Mouse (Mus musculus) 416B (cell line): ENCODE measurements around the gene Lancl3.

Experiments used
- DNase-seq: peaks from one replicate; pipeline ENCODE4 v3.0.0; 2011; ENCODE audit warnings: low read depth

Gene Lancl3

GRCm38 (mm10) chrX:9199761-9200371 is at the start of gene Lancl3:
TSS of gene Lancl3 (plus strand) at chrX:9199902.
- DNase-seq, result no peak

DNA sequence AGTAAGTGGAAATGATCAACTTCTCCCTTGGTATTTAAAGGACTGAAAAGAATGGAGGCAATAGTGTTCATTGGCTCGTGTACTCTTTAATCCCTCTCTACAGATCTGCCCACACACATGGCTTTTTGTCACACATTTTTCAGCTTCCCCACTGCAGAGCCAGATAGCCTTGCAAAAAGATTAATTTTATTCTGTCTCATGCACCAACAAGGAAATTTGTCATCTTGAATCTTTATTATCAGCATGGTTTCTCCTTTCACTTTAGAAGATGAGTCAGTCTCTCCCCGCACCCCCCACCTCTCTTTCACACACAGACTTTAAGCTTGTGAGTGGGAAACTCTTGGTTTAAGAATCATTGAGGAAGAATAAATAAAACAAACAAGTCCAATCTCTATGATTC is 20.7 kb upstream of the Lancl3 start:
- peak; percentile 63 for DNase-seq

- peak; percentile 30 for DNase-seq
Observed at GRCm38 (mm10) chrX:9181570-9181969, 18.1 kb upstream of the Lancl3 start.

DNA sequence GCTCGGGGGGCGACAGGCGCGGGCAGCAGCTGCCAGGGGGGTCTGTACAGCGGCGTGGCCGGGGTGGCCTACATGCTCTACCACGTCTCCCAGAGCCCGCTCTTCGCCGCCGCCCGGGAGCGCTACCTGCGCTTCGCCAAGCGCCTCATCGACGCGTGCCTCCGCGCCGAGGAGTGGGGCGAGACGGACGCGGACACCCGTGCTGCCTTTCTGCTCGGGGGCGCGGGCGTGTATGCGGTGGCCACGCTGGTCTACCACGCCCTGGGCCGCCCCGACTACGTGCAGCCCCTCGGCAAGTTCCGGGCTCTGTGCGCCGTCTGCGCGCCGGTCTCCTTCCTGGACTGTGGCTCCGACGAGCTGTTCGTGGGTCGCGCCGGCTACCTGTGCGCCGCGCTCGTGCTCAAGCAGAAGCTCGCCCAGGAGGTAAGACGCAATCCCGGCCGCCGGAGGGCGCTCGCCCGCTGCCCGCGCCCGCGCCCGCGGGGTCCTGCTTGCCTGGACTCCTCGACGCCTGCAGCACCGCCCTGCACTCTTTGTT is 747 bp downstream of the Lancl3 start:
- DNase-seq, result no peak

GRCm38 (mm10) chrX:9201954-9202353 is 2.3 kb downstream of the Lancl3 start:
- DNase-seq, result peak; percentile 50

- no peak for DNase-seq
Observed at GRCm38 (mm10) chrX:9202781-9203405, 3.2 kb downstream of the Lancl3 start.

DNA sequence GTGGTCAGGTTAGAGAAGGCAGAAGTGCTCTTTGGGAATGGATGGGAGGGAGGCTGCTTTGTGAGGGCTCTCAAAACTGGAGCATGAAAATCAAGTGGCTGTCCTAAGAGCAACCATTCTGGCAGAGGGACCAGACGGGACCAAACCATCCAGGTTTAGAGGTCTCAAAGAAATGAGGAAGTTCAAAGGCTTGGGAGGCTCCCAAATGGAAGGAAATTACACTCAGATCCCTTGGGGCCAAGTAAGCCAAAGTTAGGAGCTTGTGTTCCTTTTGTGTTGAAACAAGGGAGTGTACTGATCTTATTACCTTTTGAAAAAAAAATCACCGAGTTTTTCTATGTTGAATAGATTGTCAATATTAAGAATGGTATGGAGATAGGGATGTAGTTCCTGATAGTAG is 5.4 kb downstream of the Lancl3 start:
- no peak for DNase-seq

- DNase-seq, result peak; percentile 54
Observed at GRCm38 (mm10) chrX:9216244-9216643, 16.5 kb downstream of the Lancl3 start.

- no peak for DNase-seq
Observed at GRCm38 (mm10) chrX:9219570-9219969, 19.9 kb downstream of the Lancl3 start.

- peak; percentile 69 for DNase-seq
Observed at GRCm38 (mm10) chrX:9221206-9221605, 21.5 kb downstream of the Lancl3 start.

- DNase-seq, result peak; percentile 56
Observed at GRCm38 (mm10) chrX:9221736-9222135, 22.0 kb downstream of the Lancl3 start.

GRCm38 (mm10) chrX:9222412-9223221 is 22.9 kb downstream of the Lancl3 start:
- peak; percentile 44 for DNase-seq

- DNase-seq, result no peak
Observed at GRCm38 (mm10) chrX:9227105-9227504, 27.4 kb downstream of the Lancl3 start.

DNA sequence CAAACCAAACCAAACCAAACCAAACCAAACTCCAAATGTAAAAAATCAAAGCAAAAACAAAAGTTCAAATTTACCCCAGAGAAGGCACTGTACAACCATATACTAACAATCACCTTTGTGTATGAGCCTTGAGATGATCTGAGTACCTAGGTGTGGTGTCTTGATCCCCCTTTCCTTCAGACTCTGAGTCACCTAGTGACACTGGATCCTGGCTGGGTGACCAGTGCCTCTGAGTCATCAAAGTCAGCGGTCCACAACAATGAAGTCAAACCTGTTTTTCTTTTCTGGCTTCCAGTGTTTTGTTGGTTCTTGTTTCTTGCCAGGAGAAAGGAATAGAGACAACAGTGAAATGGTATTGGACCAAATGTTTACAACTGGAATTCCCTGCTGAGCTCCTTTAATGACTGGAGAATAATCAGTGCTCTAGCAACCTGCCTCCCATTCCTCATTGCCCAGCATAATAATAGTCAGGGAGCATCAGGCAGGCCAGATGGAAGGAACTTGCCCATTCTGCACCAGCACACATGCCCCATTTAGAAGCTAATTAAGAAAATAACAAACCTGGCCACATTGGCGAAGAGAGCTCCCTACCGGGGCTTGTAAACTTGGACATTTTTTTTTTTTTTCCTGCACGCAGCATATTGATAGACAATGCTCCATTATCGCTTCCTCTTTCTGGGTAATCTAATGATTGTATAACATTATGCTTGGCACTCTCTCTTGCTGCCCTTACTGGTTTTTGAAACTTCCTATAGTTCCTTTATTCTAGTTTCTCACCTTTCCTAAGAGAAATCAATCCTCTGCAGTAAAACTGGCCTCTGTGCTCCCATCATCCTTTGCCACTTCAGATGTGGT is 41.3 kb downstream of the Lancl3 start:
- DNase-seq, result no peak

- DNase-seq, result peak; percentile 17
Observed at GRCm38 (mm10) chrX:9243381-9243864, 43.7 kb downstream of the Lancl3 start.

GRCm38 (mm10) chrX:9244603-9245336 is 45.1 kb downstream of the Lancl3 start:
- DNase-seq, result peak; percentile 45

GRCm38 (mm10) chrX:9248911-9249310 is 49.2 kb downstream of the Lancl3 start:
- no peak for DNase-seq

DNA sequence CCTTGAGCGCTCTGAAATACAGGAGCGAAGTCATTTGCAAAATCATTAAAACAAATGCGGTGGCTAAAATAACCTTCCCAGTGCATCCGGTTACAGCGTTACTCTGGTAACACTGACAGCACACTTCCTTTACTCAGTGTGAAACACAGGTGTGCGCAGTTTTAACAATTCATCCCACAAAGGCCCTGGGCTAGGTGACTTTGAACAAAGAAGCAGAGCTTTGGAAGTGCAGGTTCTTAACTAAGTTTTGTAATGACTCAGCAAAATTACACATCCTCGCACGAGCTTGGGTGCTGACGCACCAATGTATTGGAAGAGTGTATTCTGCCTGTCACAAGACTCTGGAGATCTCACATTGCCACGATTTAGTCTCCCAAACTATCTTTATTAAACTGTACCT is 54.3 kb downstream of the Lancl3 start:
- no peak for DNase-seq

DNA sequence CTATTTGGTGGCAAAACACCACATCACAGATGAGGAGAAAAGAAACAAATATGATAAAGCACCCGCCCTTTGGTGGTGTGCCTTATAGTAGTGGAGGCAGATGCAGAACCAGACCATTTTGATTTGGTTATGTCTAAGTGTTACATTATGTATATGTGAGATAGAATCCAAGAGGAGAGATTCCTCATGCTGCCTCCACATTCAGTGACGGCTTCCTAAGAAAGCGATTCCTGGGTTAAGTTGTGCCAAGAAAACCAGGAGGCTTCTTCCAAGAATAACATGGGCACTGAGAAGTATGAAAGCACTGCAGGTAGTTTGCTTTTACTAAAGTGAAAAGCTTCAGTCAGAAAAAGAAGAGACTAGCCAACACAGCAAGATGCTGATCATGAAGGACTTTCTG is 55.2 kb downstream of the Lancl3 start:
- DNase-seq, result no peak

- DNase-seq, result no peak
Observed at GRCm38 (mm10) chrX:9256766-9257165, 57.1 kb downstream of the Lancl3 start, which contains the start of gene Gm14862. TSS of gene Gm14862 (minus strand) at chrX:9256899.

- DNase-seq, result no peak
Observed at GRCm38 (mm10) chrX:9257831-9258230, 58.1 kb downstream of the Lancl3 start.
